In genomic region chr12:54492737-54493136, GRCm38 (mm10) we compare ENCODE assay signal across 11 mouse cellular contexts.
DNase-seq lines count a peak whose midpoint lies in the region; ATAC-seq and TF ChIP-seq lines count a peak whose summit lies in the region.
"Had no signal": no experiment of that assay in that cellular context is flagged by ENCODE, and none has a peak within 500 bp of the region (broad histone marks: within the 10 kb centered on the region; RNA-seq: fewer than 3 reads in every experiment).

No protein-coding gene starts in this region.

- H3K9ac ChIP-seq in intestine, embryonic 15.5 days, result no peak overlapping the region
- no peak overlapping the region for H3K9ac ChIP-seq in intestine, postnatal 0 days (ENCODE audit: low read depth, low read length)
- H3K9ac ChIP-seq: forebrain, embryonic 13.5 days; liver, embryonic 13.5 days had no signal

- H3K36me3 ChIP-seq in intestine, embryonic 15.5 days, result no peaks in the 10 kb centered on the region
- H3K36me3 ChIP-seq in intestine, postnatal 0 days (ENCODE audit: control insufficient read depth, insufficient read depth), result no peaks in the 10 kb centered on the region
- H3K36me3 ChIP-seq: liver, embryonic 13.5 days had no signal

- H3K4me2 ChIP-seq in intestine, embryonic 15.5 days (replicated peaks), result no peak overlapping the region
- no peak overlapping the region for H3K4me2 ChIP-seq in intestine, postnatal 0 days (replicated peaks; ENCODE audit: low read depth)
- H3K4me2 ChIP-seq: forebrain, embryonic 13.5 days; liver, embryonic 13.5 days had no signal

- H3K27ac ChIP-seq in intestine, embryonic 15.5 days, result 0 out of 2 replicates have a peak overlapping the region, but pooled peaks have one; percentile 22
- no peak overlapping the region for H3K27ac ChIP-seq in intestine, postnatal 0 days (ENCODE audit: low read depth, low read length)
- H3K27ac ChIP-seq: forebrain, embryonic 13.5 days; liver, embryonic 13.5 days had no signal

- H3K27me3 ChIP-seq in intestine, embryonic 15.5 days (replicated peaks), result no peaks in the 10 kb centered on the region
- no peaks in the 10 kb centered on the region for H3K27me3 ChIP-seq in intestine, postnatal 0 days (replicated peaks; ENCODE audit: control insufficient read depth, insufficient read depth, low read length)
- H3K27me3 ChIP-seq: forebrain, embryonic 13.5 days; liver, embryonic 13.5 days had no signal

- DNase-seq in brain, adult 2 months (ENCODE audit: low read depth, low spot score), result peak; percentile 3
- peak; percentile 25 for DNase-seq in cerebellum, adult 9-11 months
- DNase-seq in gastrocnemius, postnatal 25 days, result peak; percentile 72
- no peak for DNase-seq in left cerebral cortex, adult 11 months (ENCODE audit: low spot score)
- no peak for DNase-seq in right cerebral cortex, adult 18-20 months
- DNase-seq: kidney, adult 18-20 months; liver, embryonic 13.5 days; retina, postnatal 1 day had no signal

- H3K4me3 ChIP-seq in intestine, embryonic 15.5 days (replicated peaks), result no peak overlapping the region
- no peak overlapping the region for H3K4me3 ChIP-seq in intestine, postnatal 0 days (ENCODE audit: low read depth, low read length)
- H3K4me3 ChIP-seq: forebrain, embryonic 13.5 days; liver, embryonic 13.5 days had no signal

- 40% methylated on average over 10 of the region's 10 CpGs for WGBS in intestine, embryonic 15.5 days
- 45% methylated on average over 10 of the region's 10 CpGs for WGBS in intestine, postnatal 0 days

- no peak for TF ChIP-seq CTCF in intestine, postnatal 0 days (IDR thresholded peaks at IDR 0.05; ENCODE audit: low read depth)

- peaks cover 20% of the 10 kb centered on the region for H3K4me1 ChIP-seq in intestine, embryonic 15.5 days (replicated peaks)
- no peaks in the 10 kb centered on the region for H3K4me1 ChIP-seq in intestine, postnatal 0 days (replicated peaks; ENCODE audit: control insufficient read depth, insufficient read depth, low read length)
- H3K4me1 ChIP-seq: forebrain, embryonic 13.5 days; liver, embryonic 13.5 days had no signal

- H3K9me3 ChIP-seq in intestine, embryonic 15.5 days, result no peaks in the 10 kb centered on the region
- H3K9me3 ChIP-seq in intestine, postnatal 0 days (ENCODE audit: control insufficient read depth), result no peaks in the 10 kb centered on the region
- H3K9me3 ChIP-seq: forebrain, embryonic 13.5 days; liver, embryonic 13.5 days had no signal

- no peak for ATAC-seq in intestine, embryonic 15.5 days
- ATAC-seq in intestine, postnatal 0 days, result no peak
- ATAC-seq: forebrain, embryonic 13.5 days had no signal

Comparison
In these comparisons a context has a peak if more than half of its experiments do, and no peak if none do; other contexts are left out.
1. DNase-seq: peak in brain, adult 2 months (single experiment), cerebellum, adult 9-11 months (single experiment) and gastrocnemius, postnatal 25 days (single experiment); none in left cerebral cortex, adult 11 months (single experiment) and right cerebral cortex, adult 18-20 months (single experiment).